Mouse (Mus musculus): ENCODE measurements around the gene Spred2.

DNA sequence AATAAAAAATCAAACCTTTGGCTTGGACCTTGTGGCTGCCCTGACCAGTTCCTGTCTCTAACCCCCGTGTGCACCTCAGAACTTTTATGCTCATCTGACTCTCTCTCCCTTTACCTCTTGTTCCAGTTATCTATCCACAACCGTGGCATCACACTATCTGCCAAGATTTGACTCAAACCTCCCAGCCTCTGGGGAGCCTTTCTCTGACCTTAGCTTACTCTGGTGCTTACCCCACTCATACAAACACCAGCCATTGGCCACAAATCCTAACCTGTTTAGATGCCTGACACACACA is 6.0 kb upstream of the Spred2 start:
- TF ChIP-seq POLR2A (IDR thresholded peaks at IDR 0.05; ENCODE audit: insufficient read depth, low read depth, low read length) = no peak
- no peak for TF ChIP-seq CTCF (IDR thresholded peaks at IDR 0.05; ENCODE audit: insufficient read depth, low read depth, low read length)
